Mouse (Mus musculus) cerebellum, adult 2 months (tissue): ENCODE data around the gene Il12rb2. TPM values are rescaled to one million over a fixed set of nuclear protein-coding genes. Genes with fewer than 3 reads are reported as not detected.

Experiments used
- DNase-seq, 2 experiments: peaks; one replicate each; pipeline ENCODE4 v3.0.0; 2021
- H3K27ac ChIP-seq: fragments of 200-500 bp; 2 replicates; pipeline ENCODE4 v1.5.1; 2012; ENCODE audit warnings: low read length, control low read depth, inconsistent platforms; ENCODE audit not compliant: insufficient read depth
- H3K27me3 ChIP-seq: fragments of 200-500 bp; 2 replicates; pipeline ENCODE4 v1.6.1; 2012; ENCODE audit warnings: inconsistent platforms, mild to moderate bottlenecking, low read length, moderate library complexity; ENCODE audit not compliant: control insufficient read depth, insufficient read depth
- H3K4me1 ChIP-seq: fragments of 200-500 bp; 2 replicates; pipeline ENCODE4 v1.6.1; 2011; ENCODE audit warnings: low read length; ENCODE audit not compliant: control insufficient read depth, insufficient read depth
- H3K4me3 ChIP-seq: fragments of 200-500 bp; replicated peaks from 2 replicates; pipeline ENCODE3; 2011; ENCODE audit warnings: mild to moderate bottlenecking, low read depth, low read length, control low read depth; ENCODE audit not compliant: insufficient read depth
- CTCF ChIP-seq: fragments of 200-500 bp; IDR thresholded peaks from 2 replicates; pipeline ENCODE4 v1.5.1; 2011; ENCODE audit warnings: low read depth, mild to moderate bottlenecking, control low read depth, low read length, moderate library complexity, borderline replicate concordance; ENCODE audit not compliant: insufficient read depth
- POLR2A ChIP-seq: fragments of 200-500 bp; IDR thresholded peaks from 2 replicates; pipeline ENCODE4 v1.6.1; 2011; ENCODE audit warnings: low read length, control low read depth, borderline replicate concordance; ENCODE audit not compliant: insufficient read depth
- WGBS: fragments of 180-500 bp; shearing (Covaris S2); methylation state at CpG from one replicate; pipeline ENCODE4 v1.1.7; 2018; 5-methylcytosine and 5-hydroxymethylcytosine counted together
- polyA plus RNA-seq: library from polyadenylated mRNA; depleted of rRNA; stranded (reverse); fragments of >200 nt; gene quantifications from 2 replicates; pipeline ENCODE4 v1.2.3, GENCODE M21; 2012

Gene Il12rb2
- polyA plus RNA-seq, 1 experiment = 0.13 TPM

GRCm38 (mm10) chr6:67348065-67348464, 27.9 kb downstream of the Il12rb2 start:
- no peak overlapping the region for H3K27ac ChIP-seq
- no peak for TF ChIP-seq POLR2A
- TF ChIP-seq CTCF = no peak
- H3K27me3 ChIP-seq = no peaks in the 10 kb centered on the region
- no peak overlapping the region for H3K4me3 ChIP-seq
- no peaks in the 10 kb centered on the region for H3K4me1 ChIP-seq
- DNase-seq = no peak
- 81% methylated on average over 6 of the region's 6 CpGs for WGBS

GRCm38 (mm10) chr6:67339494-67339893, 36.5 kb downstream of the Il12rb2 start:
- TF ChIP-seq CTCF = no peak
- TF ChIP-seq POLR2A = no peak
- Histone ChIP-seq H3K27ac (no peak overlapping the region), H3K27me3 (no peaks in the 10 kb centered on the region), H3K4me3 (no peak overlapping the region), H3K4me1 (no peaks in the 10 kb centered on the region)
- no peak for DNase-seq

DNA sequence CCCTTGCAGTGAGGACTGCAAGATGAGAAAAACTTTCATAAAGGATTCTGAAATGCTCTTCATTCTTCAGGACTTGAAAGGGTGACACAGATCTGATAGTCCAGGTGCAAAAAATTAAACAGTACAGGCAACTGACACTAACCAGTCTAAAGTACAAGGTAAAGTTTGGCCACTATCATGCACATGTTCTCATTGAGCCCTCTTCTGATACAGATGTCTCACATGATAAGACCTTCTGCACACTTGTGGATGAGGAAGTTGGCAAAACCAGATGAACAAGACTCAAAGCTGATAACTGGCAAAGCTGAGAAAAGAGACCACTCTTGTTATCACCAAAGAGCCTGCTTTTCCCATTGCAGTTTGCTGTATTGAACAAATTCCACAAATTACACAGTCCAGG, 38.0 kb downstream of the Il12rb2 start:
- Histone ChIP-seq H3K27ac (no peak overlapping the region), H3K27me3 (no peaks in the 10 kb centered on the region), H3K4me1 (no peaks in the 10 kb centered on the region), H3K4me3 (no peak overlapping the region)
- no peak for DNase-seq
- no peak for TF ChIP-seq POLR2A
- no peak for TF ChIP-seq CTCF

- Histone ChIP-seq H3K4me1 (no peaks in the 10 kb centered on the region), H3K27me3 (no peaks in the 10 kb centered on the region), H3K27ac (no peak overlapping the region), H3K4me3 (no peak overlapping the region)
- no peak for DNase-seq
- TF ChIP-seq POLR2A = no peak
- no peak for TF ChIP-seq CTCF
- 79% methylated on average over 3 of the region's 3 CpGs for WGBS
Measured at GRCm38 (mm10) chr6:67323788-67324187, 52.2 kb downstream of the Il12rb2 start.

- WGBS = 38% methylated on average over 10 of the region's 10 CpGs
Measured at GRCm38 (mm10) chr6:67318451-67318850, 57.5 kb downstream of the Il12rb2 start.

DNA sequence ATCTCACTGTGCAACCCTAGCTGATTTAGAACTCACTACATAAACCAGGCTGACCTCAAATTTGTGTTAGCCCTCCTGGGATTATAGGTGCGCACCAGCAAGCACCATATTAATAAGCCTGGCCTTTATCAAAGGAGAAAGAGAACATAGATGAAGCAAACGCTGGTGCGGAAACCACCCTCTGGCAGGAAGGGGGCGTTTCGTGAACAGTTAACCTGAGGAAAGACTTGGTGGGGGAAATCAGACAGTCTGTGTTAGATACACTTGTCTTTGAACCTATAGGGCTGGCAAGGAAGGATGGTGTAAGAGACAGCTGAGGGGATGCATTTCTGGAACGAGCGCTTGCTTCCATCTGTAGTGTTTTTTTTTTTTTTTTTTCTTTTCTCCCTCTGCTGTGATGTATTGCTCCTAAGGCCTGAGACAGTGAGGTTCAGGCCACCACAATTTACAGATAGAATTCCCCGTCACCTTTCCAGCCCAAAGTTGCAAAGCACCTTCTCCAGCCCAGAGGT, 58.1 kb downstream of the Il12rb2 start:
- H3K4me3 ChIP-seq = no peak overlapping the region
- TF ChIP-seq POLR2A = no peak
- no peak for TF ChIP-seq CTCF
- WGBS = 85% methylated on average over 8 of the region's 8 CpGs
- H3K4me1 ChIP-seq = no peaks in the 10 kb centered on the region
- no peaks in the 10 kb centered on the region for H3K27me3 ChIP-seq
- DNase-seq = no peak
- H3K27ac ChIP-seq = no peak overlapping the region

More at GRCm38 (mm10) chr6:67318451-67318850, 57.5 kb downstream of the Il12rb2 start:
- Histone ChIP-seq H3K27ac (no peak overlapping the region), H3K4me3 (no peak overlapping the region), H3K27me3 (no peaks in the 10 kb centered on the region), H3K4me1 (no peaks in the 10 kb centered on the region)
- TF ChIP-seq POLR2A (no peak), CTCF (peak; percentile 76)
- peak; percentile 47 to 51 for DNase-seq

DNA sequence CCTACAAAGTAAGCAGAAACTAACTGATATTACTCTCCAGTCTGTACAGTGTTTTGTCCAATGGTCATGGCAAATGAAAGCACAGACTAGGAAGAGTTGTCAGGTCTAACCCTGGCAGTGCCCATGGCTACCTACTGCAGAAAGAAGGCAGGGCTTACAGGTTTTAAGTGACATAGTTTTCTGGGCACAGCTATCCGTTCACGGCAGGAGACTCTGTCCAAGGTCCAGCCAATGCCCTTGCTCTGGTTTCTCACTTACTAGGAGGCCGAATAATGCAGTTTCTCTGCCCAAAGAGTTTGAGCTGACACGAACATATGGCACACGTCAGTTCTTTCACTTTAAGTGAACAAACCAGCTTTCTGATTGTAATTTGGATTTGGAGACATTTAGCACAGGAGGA, 58.9 kb downstream of the Il12rb2 start:
- 12% methylated on average over 5 of the region's 5 CpGs for WGBS
- TF ChIP-seq CTCF (no peak), POLR2A (no peak)
- peak; percentile 36 to 45 for DNase-seq
- Histone ChIP-seq H3K4me1 (no peaks in the 10 kb centered on the region), H3K4me3 (no peak overlapping the region), H3K27ac (no peak overlapping the region), H3K27me3 (no peaks in the 10 kb centered on the region)

DNA sequence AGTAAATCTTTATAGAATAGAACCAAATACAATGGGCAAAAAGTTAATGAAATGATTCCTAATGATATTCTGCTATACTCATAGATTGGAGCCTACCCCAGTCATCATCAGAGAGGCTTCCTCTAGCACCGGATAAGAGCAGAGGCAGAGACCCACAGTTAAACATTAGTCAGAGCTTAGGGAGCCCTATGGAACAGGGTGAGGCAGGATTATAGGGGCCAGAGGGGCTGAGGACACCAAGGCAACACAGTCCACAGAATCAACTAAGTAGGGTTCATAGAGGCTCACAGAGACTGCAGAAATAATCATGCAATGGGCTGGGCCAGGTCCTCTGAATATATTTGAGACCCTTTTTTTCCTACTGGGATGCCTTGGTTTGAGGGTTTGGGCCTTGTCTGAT, 61.3 kb downstream of the Il12rb2 start:
- H3K4me1 ChIP-seq = no peaks in the 10 kb centered on the region
- H3K27ac ChIP-seq = no peak overlapping the region
- WGBS = 96% methylated on average over 1 of the region's 1 CpGs
- H3K4me3 ChIP-seq = no peak overlapping the region
- no peak for DNase-seq
- H3K27me3 ChIP-seq = no peaks in the 10 kb centered on the region
- TF ChIP-seq CTCF = no peak
- no peak for TF ChIP-seq POLR2A

GRCm38 (mm10) chr6:67309752-67310151, 66.2 kb downstream of the Il12rb2 start:
- no peak for DNase-seq
- no peaks in the 10 kb centered on the region for H3K4me1 ChIP-seq
- 92% methylated on average over 3 of the region's 3 CpGs for WGBS

More at GRCm38 (mm10) chr6:67309752-67310151, 66.2 kb downstream of the Il12rb2 start:
- TF ChIP-seq POLR2A (no peak), CTCF (no peak)
- Histone ChIP-seq H3K27ac (no peak overlapping the region), H3K4me3 (no peak overlapping the region), H3K27me3 (no peaks in the 10 kb centered on the region)
